Mouse (Mus musculus) heart, embryonic 15.5 days (tissue): Measurements from ENCODE around the gene Supt3. TPM values are rescaled to one million over a fixed set of nuclear protein-coding genes. Genes with fewer than 3 reads are reported as not detected.

Experiments used
- ATAC-seq: fragments of 200-750 bp; cut with Nextera tagmentation; replicated peaks from 2 replicates; pipeline ENCODE4 v1.8.0; 2017; ENCODE audit warnings: low read depth, moderate TSS enrichment; ENCODE audit not compliant: insufficient number of reproducible peaks, insufficient read depth, low FRiP score
- H3K27ac ChIP-seq: fragments of 300-500 bp; sonication (generic); 2 replicates; pipeline ENCODE4 v1.5.1; 2015; ENCODE audit warnings: mild to moderate bottlenecking, inconsistent platforms
- H3K27me3 ChIP-seq: fragments of 300-500 bp; sonication (generic); 2 replicates; pipeline ENCODE4 v1.6.1; 2015; ENCODE audit warnings: inconsistent platforms
- H3K36me3 ChIP-seq: fragments of 300-500 bp; sonication (generic); 2 replicates; pipeline ENCODE4 v1.6.1; 2015; ENCODE audit warnings: mild to moderate bottlenecking, inconsistent platforms
- H3K4me1 ChIP-seq: fragments of 300-500 bp; sonication (generic); replicated peaks from 2 replicates; pipeline ENCODE4 v1.6.1; 2015; ENCODE audit warnings: inconsistent platforms
- H3K4me2 ChIP-seq: fragments of 300-500 bp; sonication (generic); 2 replicates; pipeline ENCODE4 v1.6.1; 2015; ENCODE audit warnings: inconsistent platforms, mild to moderate bottlenecking, moderate library complexity
- H3K4me3 ChIP-seq: fragments of 300-500 bp; sonication (generic); 2 replicates; pipeline ENCODE4 v1.5.1; 2015; ENCODE audit warnings: mild to moderate bottlenecking, inconsistent platforms
- H3K9ac ChIP-seq: fragments of 300-500 bp; sonication (generic); 2 replicates; pipeline ENCODE4 v1.6.1; 2015; ENCODE audit warnings: mild to moderate bottlenecking, inconsistent platforms
- H3K9me3 ChIP-seq: fragments of 300-500 bp; sonication (generic); replicated peaks from 2 replicates; pipeline ENCODE4 v1.6.1; 2016; ENCODE audit warnings: inconsistent platforms
- WGBS: fragments of 180-500 bp; shearing (Covaris S2); methylation state at CpG from one replicate; pipeline ENCODE4 v1.1.7; 2015; ENCODE audit warnings: mixed read lengths; 5-methylcytosine and 5-hydroxymethylcytosine counted together
- polyA plus RNA-seq: library from polyadenylated mRNA; unstranded; fragments of >200 nt; fragmentation: Nextera tagmentation; extraction: Ambion mirVana; gene quantifications from 2 replicates; pipeline ENCODE4 v1.2.1, GENCODE M21; 2015

Supt3 gene
- polyA plus RNA-seq, 1 experiment from 2014 or later = 20.7 TPM

DNA sequence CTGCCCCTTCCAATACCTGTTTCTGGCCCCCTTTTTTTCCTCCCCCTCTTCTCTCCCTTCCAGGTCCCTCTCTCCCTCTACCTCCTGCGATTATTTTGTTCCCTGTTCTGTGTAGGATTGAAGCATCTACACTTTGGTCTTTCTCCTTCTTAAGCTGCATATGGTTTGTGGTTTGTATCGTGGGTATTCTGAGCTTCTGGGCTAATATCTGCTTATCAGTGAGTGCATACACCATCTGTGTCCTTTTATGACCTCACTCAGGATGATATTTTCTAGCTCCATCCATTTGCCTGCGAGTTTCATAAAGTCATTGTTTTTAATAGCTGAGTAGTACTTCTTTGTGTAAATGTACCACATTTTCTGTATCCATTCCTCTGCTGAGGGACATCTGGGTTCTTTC lies 52.6 kb downstream of the Supt3 start:
- WGBS = 77% methylated on average over 3 of the region's 3 CpGs
- Histone ChIP-seq H3K27me3 (no peaks in the 10 kb centered on the region), H3K4me2 (no peak overlapping the region), H3K27ac (no peak overlapping the region), H3K4me1 (no peaks in the 10 kb centered on the region), H3K9ac (no peak overlapping the region), H3K9me3 (no peaks in the 10 kb centered on the region), H3K36me3 (no peaks in the 10 kb centered on the region), H3K4me3 (no peak overlapping the region)
- ATAC-seq = no peak

DNA sequence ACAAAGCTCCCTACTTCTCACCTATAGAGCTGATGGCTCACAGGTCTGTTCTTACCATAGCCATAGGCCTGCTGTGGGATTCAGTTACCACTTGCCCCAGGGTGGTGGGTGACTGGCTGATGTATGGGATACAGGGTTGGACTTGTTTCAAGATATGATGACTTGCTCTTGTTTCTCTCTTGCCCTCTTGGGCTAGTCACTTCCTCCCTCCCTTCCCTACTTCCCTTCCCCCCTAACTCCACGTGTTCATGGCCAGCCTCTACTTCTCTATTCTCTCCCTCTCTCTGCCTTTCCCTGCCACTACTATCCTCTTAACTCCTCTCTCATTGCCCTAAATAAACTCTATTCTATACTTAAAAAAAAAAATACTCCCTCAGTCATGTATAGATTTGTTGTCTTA lies 54.2 kb downstream of the Supt3 start:
- 69% methylated on average over 1 of the region's 1 CpGs for WGBS
- no peak for ATAC-seq
- no peaks in the 10 kb centered on the region for H3K36me3 ChIP-seq
- no peaks in the 10 kb centered on the region for H3K4me1 ChIP-seq
- H3K9ac ChIP-seq = no peak overlapping the region
- no peak overlapping the region for H3K4me2 ChIP-seq
- no peak overlapping the region for H3K4me3 ChIP-seq
- H3K27ac ChIP-seq = no peak overlapping the region
- no peaks in the 10 kb centered on the region for H3K27me3 ChIP-seq
- no peaks in the 10 kb centered on the region for H3K9me3 ChIP-seq

DNA sequence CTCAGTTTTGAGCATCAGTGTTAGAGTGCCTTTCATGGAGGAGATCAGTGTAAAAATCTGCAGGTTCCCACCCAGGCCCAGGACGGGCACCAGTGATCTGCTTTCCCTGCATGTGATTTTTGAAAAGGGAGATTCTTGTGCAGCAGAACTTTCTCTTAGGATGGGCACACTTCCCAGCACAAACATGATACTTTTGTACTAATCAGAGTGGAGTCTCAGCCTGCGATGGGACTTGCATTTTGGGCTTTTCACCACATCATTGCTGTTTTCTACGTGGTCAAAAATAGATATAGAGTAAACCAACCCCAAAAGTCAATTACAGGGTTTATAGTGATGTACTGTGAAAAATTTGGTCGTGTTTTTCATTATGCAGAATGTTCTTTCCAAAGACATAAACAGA lies 65.2 kb downstream of the Supt3 start:
- H3K4me1 ChIP-seq = 0 out of 2 replicates have a peak, but pooled peaks cover 2% of the 10 kb centered on the region
- H3K36me3 ChIP-seq = no peaks in the 10 kb centered on the region
- H3K9ac ChIP-seq = no peak overlapping the region
- H3K27me3 ChIP-seq = no peaks in the 10 kb centered on the region
- no peak for ATAC-seq
- no peak overlapping the region for H3K4me3 ChIP-seq
- H3K9me3 ChIP-seq = no peaks in the 10 kb centered on the region
- H3K27ac ChIP-seq = no peak overlapping the region
- 75% methylated on average over 4 of the region's 4 CpGs for WGBS
- no peak overlapping the region for H3K4me2 ChIP-seq

DNA sequence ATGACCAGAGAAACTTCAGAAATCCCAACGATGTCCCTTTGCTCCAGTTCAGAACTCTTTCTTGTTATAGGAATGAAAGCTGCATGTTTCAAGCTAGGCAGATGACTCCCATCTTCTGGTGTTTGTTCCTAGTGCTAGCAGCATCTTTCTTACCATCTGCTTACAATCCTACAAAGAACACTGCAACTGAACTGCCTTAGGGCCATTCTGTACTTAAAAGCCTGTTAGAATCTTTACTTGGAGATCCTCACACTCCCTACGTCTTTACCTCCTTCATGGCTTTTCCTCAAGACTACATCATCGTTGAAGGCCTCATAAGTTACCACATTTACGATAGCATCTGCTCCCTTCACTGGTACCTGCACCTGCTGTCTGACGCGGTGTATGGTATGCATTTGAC lies 86.2 kb downstream of the Supt3 start:
- Histone ChIP-seq H3K27ac (no peak overlapping the region), H3K4me1 (no peaks in the 10 kb centered on the region), H3K4me3 (no peak overlapping the region), H3K9ac (no peak overlapping the region), H3K4me2 (no peak overlapping the region), H3K36me3 (no peaks in the 10 kb centered on the region), H3K9me3 (no peaks in the 10 kb centered on the region), H3K27me3 (no peaks in the 10 kb centered on the region)
- WGBS = 91% methylated on average over 6 of the region's 6 CpGs
- no peak for ATAC-seq

DNA sequence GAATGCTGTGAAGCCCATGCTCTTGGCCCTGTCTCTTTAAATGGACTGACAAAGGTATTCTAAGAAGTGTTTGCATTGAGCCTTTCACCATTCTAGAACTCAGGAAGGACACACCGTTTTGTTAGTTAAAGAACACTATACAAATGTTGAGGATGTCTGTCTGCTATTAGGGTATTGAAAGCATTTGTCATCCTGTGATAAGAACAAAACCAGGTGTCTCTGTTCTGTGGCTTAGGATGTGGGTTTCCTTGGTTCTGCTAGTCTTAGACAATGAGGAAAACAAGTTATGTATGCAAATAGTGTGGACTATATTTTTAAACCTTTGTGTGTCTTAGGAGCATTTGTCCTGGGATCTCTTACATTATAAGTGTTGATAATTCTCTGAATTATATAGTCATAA lies 116.6 kb downstream of the Supt3 start:
- Histone ChIP-seq H3K27ac (no peak overlapping the region), H3K9me3 (no peaks in the 10 kb centered on the region), H3K4me1 (no peaks in the 10 kb centered on the region), H3K4me2 (no peak overlapping the region), H3K9ac (no peak overlapping the region), H3K36me3 (no peaks in the 10 kb centered on the region), H3K4me3 (no peak overlapping the region), H3K27me3 (no peaks in the 10 kb centered on the region)
- ATAC-seq = no peak
- WGBS = 52% methylated on average over 1 of the region's 1 CpGs

DNA sequence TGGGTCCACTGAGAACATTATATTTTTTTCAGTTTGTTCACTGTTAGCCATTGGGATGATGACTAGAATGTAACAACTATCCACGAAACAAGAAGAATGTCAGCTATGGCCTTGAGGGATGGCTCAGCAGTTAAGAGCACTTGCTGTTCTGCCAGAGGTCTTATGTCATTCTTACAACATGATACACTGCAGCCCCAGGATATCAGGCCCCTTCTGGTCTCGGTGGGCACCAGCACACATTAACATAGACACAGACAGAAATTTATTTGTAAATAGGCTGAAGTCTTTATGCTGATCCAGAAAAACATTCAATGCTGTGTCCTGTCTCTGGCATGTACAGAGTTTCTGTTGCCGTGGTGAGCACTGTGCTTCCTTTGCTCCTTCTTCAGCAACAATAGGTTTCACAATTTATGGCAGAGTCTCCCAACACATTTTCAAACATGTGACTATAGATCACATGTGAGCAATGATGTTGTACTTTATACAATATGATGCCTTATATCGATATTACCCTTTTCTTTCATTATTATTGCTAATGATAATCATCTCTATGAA lies 166.7 kb downstream of the Supt3 start:
- Histone ChIP-seq H3K27ac (no peak overlapping the region), H3K27me3 (no peaks in the 10 kb centered on the region), H3K9ac (no peak overlapping the region), H3K36me3 (no peaks in the 10 kb centered on the region), H3K9me3 (no peaks in the 10 kb centered on the region), H3K4me2 (no peak overlapping the region), H3K4me3 (no peak overlapping the region), H3K4me1 (no peaks in the 10 kb centered on the region)
- no peak for ATAC-seq
- WGBS = 67% methylated on average over 4 of the region's 4 CpGs

DNA sequence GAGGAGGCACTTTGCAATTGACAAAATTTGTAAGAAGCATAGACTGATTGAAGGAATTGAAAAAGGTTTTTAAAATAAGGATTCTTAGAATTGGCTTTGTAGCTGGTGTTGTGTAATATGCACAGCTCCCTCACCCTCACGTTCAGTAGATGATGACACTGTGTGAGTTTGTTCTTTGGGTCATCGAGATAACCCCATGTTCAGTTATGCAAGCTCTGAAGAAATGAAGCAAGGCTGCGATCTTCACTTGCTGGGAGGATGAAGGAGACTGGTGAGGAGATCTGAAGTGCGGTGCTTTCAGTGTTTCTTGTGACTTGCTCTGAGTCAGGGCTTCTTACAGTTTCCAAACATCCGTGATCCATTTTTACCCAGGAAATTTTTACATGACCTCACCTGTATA lies 168.4 kb downstream of the Supt3 start:
- ATAC-seq = no peak
- no peak overlapping the region for H3K27ac ChIP-seq
- WGBS = 86% methylated on average over 5 of the region's 5 CpGs

DNA sequence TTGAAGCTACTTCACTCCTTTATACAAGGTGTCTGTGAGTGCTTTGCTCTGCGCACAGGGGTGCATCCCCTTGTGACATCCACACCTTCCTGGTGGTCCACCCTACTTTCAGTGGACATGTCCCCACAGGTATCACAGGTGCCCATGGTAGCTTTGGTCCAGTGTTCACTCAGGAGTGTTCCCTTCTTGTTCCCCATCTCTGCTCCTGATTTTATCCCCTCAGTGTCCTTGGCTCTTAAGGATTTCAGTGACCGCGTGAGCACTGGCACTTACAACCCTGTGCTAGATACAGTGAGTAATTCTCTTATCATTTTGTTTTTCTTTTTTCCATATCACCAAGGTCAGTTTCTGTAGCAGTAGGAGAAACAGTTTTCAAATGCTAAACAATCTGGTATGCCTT lies 171.4 kb downstream of the Supt3 start:
- WGBS = 67% methylated on average over 3 of the region's 3 CpGs
- Histone ChIP-seq H3K4me1 (no peaks in the 10 kb centered on the region), H3K4me3 (no peak overlapping the region), H3K9ac (no peak overlapping the region), H3K4me2 (no peak overlapping the region), H3K36me3 (no peaks in the 10 kb centered on the region), H3K9me3 (no peaks in the 10 kb centered on the region), H3K27me3 (no peaks in the 10 kb centered on the region), H3K27ac (no peak overlapping the region)
- ATAC-seq = no peak

More for the DNA sequence above, 168.4 kb downstream of the Supt3 start:
- no peaks in the 10 kb centered on the region for H3K36me3 ChIP-seq
- no peak overlapping the region for H3K9ac ChIP-seq
- no peaks in the 10 kb centered on the region for H3K9me3 ChIP-seq
- no peak overlapping the region for H3K4me2 ChIP-seq
- H3K4me3 ChIP-seq = no peak overlapping the region
- no peaks in the 10 kb centered on the region for H3K27me3 ChIP-seq
- H3K4me1 ChIP-seq = no peaks in the 10 kb centered on the region

DNA sequence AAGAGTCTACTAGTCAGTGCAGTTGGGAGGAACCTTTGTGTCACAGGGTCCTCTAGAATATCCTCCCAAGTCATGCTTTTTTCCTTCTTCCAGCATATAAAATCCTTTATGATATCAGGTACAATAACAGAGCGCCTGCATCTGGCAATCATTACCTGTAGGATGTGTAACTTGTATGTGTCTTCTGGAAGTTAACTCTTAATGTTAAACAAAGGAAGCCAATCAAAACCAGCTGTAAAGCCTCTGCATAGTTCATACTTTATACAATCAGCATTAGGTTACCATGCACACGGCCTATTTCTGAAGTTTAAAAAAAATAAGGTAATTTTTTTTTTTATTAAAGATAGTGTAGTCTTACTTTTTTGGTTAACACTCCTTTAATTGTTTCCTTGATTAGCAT lies 179.7 kb downstream of the Supt3 start:
- no peak for ATAC-seq
- Histone ChIP-seq H3K27me3 (no peaks in the 10 kb centered on the region), H3K4me2 (no peak overlapping the region), H3K4me1 (no peaks in the 10 kb centered on the region), H3K4me3 (no peak overlapping the region), H3K9me3 (no peaks in the 10 kb centered on the region), H3K27ac (no peak overlapping the region), H3K9ac (no peak overlapping the region), H3K36me3 (no peaks in the 10 kb centered on the region)
- WGBS = 80% methylated on average over 2 of the region's 2 CpGs

DNA sequence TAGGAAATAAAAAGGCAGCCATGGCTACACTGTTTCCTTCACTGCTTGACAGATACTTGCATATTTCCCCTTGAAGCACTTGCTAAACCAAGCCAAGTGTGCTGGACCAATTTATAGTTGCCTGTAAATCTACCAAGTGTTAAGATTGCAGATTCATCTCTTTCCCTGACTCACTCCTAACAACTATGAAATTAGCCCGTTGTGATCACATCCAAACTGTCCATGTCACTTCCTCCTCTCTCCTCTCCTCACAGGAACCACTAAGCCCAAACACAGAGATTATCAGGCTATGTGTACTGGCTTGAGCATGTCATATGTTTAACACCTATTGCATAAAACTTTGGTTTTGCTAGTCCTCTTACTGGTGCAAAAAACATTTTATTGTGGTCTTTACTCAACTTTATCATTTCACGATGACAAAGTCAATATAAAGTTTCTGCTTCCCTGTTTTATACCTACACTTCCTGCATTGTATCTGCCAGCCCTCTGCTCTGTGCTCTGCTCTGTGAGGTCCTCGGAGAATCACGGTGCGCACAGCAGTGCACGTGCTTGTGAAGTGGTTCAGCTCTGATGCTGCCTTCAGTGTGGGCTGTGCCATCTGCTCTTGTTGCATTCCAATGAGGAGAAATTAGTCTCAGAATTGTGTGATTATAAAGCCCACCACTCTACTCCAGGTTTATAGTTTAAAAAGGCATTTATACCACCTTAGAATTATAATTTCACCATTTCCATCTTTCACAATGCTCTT lies 186.3 kb downstream of the Supt3 start:
- 78% methylated on average over 6 of the region's 6 CpGs for WGBS
- Histone ChIP-seq H3K27ac (no peak overlapping the region), H3K36me3 (no peaks in the 10 kb centered on the region), H3K9ac (no peak overlapping the region), H3K4me3 (no peak overlapping the region), H3K27me3 (no peaks in the 10 kb centered on the region), H3K9me3 (no peaks in the 10 kb centered on the region), H3K4me2 (no peak overlapping the region), H3K4me1 (no peaks in the 10 kb centered on the region)
- no peak for ATAC-seq

DNA sequence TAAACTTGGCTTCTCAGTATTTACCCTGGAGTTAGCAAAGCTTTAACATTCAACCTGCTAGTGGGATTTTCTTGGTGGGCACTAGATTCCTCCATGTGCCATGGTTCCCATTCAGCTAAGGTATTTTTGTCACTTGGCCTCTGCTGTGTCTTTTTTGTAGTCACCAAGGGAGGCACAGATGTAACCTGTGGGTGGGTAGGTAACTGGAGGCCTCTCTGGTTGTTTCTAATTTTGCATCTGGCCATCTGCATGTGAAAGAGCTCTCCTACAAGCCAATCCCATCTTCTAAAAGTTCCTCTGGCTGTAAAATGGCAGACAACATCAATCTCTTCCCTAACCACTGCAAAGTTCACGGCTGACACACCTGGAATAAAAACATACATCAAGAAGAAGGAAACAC lies 190.2 kb downstream of the Supt3 start:
- Histone ChIP-seq H3K9me3 (no peaks in the 10 kb centered on the region), H3K4me2 (no peak overlapping the region), H3K4me3 (no peak overlapping the region), H3K27me3 (no peaks in the 10 kb centered on the region), H3K9ac (no peak overlapping the region), H3K36me3 (no peaks in the 10 kb centered on the region), H3K27ac (no peak overlapping the region), H3K4me1 (peaks cover 7% of the 10 kb centered on the region)
- WGBS = 100% methylated on average over 1 of the region's 1 CpGs
- no peak for ATAC-seq

DNA sequence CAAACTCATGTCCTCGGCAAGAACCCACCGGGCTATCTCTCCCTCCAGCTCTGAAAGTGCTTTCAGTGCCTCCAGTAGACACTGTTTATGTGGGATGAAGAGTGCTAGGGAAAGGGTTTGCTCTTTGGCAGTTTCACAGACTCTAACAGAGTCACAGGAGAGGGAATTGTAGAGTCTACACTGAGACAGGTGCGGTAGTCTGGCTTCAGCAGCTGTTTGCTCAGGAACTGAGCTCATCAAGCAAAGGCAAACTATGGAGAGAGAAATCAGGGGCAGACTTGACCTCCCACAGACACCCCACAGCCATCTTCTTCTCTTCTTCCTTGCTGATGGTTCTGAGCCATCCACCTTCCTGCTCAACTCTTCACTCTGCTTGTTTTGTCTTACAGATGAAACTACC lies 193.3 kb downstream of the Supt3 start:
- H3K9ac ChIP-seq = no peak overlapping the region
- no peak overlapping the region for H3K4me3 ChIP-seq
- H3K27ac ChIP-seq = no peak overlapping the region
- WGBS = 85% methylated on average over 3 of the region's 3 CpGs
- H3K4me1 ChIP-seq = peaks cover 10% of the 10 kb centered on the region
- H3K4me2 ChIP-seq = no peak overlapping the region
- no peaks in the 10 kb centered on the region for H3K36me3 ChIP-seq
- no peaks in the 10 kb centered on the region for H3K9me3 ChIP-seq
- ATAC-seq = no peak
- no peaks in the 10 kb centered on the region for H3K27me3 ChIP-seq
